Mouse (Mus musculus) lung, postnatal 36 days (tissue): ENCODE data around the gene Msx1.

Experiments
- DNase-seq: peaks from one replicate; pipeline ENCODE4 v3.0.0; 2022; ENCODE audit warnings: mixed read lengths

Gene Msx1

DNA sequence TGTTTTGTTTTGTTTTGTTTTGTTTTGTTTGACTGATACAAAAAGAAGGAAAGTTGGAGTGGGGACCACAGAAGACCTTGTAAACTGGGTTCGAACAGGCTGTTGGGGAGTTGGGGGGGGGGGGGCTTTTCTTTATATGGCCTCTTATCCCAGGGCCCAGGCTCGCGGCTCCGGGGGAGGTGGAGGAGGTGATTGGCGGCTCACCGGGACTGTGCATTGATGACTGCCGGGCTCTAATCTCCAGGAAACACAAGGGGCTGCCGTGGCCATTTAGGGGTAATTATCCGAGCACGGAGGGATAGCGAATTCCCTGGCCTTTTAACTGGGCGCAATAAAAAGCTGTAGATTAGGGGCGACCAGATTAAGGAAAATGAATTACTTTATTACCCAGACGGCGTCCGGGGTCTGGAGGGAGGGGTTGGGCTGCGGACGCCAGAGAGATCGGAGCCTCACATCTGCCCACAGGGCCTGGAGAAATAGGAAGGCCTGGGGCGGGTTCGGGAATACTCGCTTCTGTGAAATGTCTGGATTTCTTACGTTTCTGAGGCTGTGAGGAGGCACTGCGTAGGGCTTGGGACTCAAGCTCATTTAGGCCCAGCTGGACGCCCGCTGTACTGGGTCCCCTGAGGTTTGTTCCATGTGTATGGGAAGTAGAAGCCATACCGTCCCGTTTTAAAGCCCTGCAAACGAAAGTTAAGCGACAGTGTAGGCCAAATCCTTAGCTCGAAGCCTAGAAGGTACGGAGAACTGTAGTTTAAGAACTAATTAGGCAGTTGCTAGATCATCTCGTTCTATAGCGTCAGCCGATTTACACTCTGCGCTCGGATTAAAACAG is 1.4 kb upstream of the Msx1 start:
- no peak for DNase-seq

DNA sequence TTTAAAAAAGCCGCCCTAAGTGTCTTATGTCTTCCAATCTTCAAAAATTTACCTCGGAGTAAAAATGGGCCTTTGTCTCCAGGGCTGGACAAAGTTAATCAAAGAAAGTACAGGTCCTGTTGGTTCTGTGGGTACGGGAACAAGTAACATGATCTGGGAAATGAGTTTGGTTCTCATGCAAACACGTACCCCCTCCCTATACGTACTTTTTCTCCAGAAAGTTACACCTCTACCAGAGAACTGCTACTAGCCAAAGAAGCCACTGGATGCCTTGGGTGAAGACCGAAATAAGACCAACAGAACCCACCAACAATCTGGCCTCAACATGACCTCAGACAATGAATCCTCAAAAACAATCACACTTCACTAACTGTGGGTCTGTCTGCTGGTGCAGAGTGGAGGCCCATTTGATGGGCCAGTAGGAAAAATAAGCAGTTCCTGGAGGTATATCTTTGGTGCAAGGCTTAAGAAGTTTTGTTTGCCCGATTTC is 773 bp upstream of the Msx1 start:
- no peak for DNase-seq

DNA sequence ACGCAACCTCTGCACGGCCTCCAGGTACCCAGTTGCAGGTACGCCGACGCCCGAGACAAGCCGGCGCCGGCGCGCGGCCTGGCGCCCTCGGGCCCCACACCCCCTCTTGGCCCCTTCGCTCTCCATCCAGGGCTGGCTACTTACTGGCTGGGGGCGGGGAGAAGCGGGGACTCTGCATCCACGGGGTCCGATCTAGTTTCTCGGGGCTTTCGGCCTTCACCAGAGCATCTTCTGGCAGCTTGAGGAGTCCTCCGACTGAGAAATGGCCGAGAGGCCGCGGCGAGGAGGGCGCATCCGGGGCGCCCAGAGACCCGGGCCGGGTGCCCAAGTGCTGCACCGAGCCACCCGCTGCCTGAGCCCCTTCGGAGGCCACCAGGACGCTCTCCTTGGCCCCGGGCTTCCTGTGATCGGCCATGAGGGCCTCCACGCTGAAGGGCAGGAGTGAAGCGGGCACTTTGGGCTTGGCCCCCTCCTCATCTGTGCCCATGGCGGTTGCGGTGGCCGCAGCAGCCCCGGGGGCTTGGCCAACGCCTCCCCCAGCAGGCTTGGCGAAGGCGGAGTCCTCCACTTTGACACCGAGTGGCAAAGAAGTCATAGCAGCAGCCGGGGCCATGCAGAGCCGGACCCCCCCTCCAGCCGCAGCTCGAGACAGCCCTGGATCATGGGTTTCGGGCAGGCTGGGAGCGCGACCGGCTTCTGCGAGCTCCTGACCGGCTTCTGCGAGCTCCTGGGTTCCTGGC is 492 bp downstream of the Msx1 start:
- DNase-seq, result no peak

DNA sequence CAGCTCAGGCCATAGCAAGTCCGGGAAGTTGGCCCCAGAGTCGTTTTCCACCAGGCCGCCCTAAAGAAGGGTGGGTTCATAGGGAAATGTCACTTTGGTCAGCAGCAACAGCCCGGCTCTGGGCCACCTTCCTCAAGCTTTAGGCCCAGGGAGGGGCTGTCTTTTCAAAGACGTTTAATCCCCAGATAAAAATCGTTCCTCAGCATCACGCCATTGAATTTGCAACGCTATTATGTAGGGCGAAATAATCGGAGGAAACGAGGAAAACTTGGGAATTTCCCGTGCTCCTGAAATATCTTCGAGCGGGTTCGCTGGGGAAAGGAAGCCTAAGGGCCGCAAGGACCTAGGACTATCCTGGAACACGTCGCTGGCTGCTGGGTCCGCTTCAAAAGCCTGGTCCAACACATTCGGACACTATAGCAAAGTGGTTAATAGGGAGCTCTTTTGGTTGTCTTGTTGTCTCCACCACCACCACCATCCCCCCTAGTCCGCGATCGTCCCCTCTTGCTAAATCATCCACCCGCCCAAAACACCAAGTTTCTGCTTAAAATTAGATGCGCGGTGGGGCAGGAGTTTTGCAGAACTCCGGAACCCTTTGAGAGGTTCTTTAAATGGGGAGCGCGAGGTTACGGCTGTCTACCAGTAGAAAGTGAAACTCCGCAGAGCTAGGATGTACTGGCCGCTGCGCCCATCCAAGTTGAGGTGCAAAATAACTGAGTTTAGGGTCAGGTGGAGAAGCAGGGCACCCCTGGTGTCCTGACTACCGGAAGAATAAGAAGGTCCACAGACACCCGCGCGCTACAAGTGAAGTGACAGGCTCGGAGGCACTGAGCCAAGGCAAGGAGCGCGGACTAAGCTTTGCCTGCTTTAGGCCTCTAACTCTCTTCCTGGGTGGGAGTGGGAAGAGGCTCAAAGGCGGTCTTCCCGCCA is 1.3 kb downstream of the Msx1 start:
- DNase-seq, result no peak

DNA sequence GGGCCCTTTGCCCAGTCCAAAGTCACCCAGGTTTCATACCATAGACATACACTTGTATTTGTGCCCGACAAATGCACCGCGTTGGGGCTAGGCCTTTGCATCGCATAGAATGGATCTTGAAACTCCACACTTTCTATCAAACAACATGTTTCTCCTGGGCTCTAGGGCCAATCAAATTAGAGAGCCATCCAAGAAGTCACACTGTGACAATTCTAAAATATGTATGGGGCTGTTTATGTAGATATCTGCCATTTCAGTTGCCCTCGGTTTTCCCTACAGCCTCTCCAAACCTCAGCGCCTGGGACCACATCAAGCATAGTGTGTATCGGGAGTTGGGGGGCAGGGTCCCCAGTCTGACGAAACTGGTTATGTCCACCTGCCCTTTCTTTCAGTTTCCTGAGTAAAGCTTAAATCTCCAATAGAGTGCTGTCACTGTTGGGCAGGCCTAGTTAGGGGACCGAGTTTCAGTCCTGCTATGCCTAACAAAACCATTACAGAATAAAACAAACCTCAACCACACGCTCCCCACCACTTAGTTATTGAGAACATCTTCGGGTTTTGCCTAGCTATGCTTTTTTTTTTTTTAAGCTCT is 2.2 kb downstream of the Msx1 start:
- no peak for DNase-seq

DNA sequence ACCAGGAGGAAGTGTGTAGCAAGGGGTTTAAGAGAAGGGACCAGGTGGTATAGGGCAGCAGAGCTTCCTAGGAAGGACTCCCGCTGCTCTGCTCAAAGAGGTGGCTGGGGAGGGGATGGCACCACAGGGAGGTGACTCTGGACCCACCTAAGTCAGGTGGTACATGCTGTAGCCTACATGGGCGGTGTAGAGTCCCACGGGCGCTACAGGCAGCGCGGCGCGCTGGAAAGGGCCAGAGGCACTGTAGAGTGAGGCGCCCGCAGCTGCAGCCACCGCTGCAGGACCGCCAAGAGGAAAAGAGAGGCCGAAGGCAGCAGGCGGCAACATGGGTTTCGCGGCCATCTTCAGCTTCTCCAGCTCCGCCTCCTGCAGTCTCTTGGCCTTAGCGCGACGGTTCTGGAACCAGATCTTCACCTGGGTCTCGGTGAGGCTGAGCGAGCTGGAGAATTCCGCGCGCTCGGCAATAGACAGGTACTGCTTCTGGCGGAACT is 3.2 kb downstream of the Msx1 start:
- no peak for DNase-seq

DNA sequence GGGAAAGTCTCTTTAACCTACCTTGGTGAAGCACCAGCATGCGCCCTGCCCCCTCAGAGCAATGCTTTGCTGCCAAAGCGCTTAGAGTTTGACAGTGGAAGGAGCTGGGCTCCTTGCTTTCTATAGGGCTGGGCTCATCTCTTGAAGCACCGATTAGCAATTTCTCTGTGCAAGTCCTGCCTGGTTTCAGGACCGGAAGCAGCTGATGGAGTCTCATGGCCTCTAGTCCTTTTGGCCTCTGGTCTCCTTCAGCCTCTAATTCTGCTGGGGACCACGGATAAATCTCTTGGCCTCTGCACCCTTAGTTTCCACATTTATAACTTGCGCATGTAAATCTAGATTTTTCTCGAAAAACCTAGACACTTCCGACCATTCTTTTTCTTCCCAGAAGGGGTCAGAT is 3.7 kb downstream of the Msx1 start:
- DNase-seq, result no peak

DNA sequence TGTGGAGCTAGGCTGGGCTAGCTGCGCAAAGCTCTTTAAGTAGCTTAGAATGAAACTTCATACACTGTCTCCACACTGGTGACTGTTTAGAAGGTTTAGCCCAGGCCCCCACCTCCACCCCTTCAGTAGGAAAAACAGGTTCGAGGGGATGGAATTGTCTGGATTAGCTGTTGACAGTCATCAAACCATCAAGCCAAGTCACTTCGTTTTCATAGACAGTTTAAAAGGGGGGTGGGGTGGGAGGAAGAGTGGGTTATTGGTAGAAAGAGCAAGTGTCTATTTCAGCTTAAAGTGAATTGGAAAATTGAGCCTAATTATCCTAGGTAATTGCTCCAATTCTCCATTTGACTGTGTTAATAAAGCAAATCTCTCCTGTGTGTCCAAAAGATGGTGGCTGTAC is 4.4 kb downstream of the Msx1 start:
- no peak for DNase-seq

DNA sequence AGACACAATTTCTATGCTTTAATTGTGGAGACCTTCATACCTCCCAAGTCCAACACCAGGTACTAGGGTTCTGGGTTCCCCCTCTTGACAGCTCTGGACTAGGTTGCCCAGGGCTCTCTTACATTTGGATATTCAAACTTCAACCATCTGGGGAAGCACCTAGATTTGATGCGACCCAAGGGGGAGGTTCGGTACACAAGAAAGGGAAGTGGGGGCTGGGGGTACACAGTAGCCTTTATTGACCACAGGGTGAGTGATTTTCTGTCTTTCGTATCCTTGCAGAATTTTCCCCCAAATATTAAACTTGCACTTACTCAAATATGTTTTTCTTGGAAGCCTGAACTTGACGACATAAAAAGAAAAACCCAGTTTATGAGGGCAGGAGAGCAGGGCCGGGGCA is 4.8 kb downstream of the Msx1 start:
- no peak for DNase-seq

DNA sequence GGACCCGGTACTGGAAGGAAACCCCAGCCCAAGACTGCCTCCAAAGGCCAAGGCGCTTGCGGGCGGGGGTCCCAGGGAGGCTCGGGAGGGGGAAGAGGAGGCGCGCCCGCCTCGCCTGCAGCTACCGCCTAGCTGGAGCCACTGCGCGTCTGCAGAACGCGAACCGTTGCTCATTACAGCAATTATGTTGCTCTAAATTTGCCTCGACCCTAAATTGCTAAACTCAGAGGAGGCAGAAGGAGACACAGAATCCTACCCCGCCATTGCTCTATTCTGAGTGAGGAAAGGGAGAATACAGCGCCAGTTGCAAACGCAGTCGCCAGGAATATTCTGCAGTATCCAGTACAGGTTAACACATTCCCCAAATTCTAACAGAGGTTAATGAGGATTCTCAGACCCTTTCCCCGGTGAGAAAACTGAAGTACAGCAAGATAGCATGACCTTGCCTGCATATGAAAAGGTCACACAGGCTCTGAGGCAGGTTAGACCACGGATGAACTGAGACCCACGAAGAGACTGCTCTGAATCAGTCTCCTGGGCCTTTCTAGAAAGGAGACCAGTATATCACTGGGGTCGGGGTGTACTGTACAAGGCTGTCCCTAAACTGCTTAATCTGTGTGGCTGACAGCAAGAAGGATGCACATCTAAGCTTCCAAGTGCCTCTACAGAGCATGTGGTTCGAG is 5.7 kb downstream of the Msx1 start:
- no peak for DNase-seq

DNA sequence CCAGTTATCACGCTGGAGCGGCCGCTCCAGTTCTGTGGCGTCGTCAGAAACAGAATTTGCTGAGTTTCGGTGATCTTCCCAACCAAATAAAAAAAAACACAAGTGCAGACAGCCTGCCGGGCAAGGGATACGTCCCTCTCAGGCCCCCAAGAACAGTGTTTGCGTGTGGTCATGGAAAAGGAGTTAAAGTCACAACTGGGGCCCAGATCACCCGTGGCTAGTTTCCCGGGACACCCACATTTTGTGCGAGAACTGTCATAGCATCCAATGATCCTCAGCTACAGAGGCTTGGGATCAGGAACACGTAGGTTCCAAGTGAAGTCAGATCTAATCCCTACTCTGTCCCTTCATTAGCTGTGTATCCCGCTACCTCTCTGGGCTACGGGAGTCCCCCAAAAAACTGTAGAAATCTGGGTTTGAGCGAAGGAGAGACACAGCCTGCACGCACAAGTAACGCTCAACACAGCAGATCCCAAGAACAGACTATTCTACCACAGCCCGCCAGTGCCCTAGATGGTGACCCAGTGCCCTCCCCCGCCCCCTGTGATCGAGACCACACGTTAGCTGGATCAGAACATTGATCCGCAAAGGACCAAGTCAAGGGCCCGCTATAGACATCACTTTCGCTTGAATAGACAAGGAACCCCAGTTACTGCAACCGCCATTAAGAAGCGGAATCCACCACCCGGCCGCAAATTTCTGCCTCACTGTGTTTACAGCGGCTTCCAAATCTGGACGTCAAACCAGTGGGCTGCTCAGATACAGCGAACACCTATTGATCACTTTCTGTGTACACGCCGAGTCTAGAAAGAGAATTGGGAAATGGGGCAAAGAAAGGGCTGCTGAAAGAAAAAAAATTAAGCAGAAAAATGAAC is 6.5 kb downstream of the Msx1 start:
- DNase-seq, result no peak

DNA sequence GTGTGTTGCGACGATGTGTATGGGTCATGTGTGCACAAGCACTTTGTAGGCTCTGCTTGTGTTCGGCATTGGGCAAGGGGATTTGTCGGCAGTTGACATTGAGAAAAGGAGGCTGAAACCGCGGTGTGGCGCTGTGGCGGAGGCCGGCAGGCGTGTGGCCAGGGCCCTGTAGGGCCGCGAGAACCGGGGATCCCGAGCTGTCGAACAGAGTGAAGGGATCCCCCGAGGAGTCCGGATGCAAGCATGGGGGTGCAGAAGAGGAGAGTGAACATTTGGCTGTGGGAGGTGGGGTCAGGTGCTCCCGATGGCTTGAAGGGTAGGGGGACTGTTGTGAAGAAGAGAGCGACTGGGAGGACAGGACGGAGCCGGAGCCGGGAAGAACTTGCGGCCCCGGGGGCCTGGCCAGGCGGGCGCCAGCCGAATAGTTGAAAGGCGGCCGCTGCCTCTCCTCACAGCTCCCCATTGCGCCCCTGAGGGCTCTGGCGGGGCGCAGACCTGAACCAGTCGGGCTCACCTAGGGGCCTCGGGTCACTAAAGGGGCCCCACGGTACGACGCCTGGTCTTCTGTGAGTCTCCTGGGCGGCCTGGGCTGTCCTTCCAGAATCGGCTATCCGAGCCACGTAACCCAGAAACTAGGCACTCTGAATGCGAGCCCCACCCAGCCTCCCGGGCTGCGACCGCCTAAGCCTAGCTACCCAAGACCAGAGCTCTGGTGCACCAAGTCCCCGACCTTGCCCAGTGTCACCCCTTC is 7.3 kb downstream of the Msx1 start:
- DNase-seq, result no peak

DNA sequence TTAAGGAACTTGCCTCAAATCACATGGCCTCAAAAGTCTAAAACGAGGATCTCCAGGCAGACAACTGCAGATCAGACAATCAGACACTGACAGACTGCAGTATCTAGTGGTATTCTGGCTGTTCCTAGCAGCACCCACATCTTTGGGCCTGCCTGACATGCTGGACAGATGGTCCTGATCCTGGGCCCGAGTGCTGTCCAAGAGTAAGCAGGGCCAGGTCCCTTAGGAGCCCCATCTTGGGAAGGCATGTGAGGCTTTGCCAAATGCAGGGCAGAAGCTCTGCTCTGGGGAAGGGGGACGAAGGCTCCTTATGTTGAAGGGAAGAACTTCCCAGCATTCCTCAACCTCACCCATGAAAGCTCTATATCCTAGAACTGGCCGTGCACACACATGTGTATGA is 8.5 kb downstream of the Msx1 start:
- no peak for DNase-seq

DNA sequence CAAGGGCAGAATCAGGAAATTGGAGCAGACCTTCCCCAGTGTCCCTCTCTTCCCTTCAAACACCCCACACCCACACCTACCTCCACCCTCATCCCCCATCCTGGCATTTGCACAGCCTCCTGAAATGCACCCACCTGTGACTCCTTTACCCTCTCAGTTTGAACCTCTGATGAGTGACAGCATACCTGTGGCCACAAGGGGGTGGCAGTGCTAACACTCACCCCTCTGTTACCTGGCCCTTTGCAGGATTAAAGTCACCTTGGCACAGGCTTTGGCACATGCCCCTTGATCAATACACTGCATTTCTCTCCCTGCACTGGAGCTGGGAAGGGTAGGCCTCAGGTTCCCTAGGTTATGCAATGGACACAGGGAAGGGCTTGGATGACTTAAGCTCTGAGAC is 10.2 kb downstream of the Msx1 start:
- DNase-seq, result no peak

DNA sequence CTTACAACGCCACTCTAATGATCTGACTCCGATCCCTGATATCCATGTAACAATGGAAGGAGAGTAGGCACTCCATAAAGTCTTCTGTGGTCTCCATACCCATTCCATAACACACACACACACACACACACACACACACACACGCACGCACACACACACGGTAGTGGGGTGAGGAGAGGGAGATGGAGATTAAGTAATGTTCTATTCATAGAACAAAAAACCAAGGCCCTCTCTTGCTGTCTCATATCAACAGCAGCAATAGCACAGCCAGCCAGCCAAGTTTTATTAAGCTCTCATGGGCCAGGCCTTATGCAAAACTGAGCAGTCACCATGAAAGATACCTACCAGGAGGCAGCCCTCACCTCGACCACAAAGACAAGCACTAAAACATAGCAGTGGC is 19.1 kb downstream of the Msx1 start:
- DNase-seq, result no peak

DNA sequence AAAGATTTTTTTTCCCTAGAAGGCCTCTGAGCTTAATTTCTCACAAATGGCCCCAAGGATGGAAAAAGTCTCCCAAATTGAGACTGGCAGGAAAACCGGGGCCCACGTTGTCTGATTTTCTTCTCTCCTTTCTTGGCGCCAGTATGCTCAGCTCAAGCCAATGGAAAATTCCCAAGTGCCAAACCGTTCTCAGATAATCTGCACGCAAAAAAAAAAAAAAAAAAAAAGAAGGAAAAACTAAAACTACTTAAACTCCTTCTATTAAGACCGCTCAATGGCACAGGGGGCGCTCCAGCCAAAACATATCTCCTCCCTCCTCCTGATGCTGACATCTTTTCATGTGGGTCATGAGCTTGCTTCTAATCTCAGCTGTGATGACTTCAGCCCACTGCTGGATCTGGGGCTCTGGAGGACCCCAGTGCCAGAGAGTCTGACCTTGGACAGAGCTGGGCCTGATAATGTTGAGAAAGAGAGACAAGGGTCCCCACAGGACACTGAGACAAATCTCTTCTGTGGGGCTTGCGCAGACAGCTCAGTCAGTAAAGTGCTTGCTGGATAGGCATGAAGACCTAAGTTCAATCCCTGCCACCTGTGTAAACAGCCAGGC is 19.8 kb downstream of the Msx1 start:
- no peak for DNase-seq

DNA sequence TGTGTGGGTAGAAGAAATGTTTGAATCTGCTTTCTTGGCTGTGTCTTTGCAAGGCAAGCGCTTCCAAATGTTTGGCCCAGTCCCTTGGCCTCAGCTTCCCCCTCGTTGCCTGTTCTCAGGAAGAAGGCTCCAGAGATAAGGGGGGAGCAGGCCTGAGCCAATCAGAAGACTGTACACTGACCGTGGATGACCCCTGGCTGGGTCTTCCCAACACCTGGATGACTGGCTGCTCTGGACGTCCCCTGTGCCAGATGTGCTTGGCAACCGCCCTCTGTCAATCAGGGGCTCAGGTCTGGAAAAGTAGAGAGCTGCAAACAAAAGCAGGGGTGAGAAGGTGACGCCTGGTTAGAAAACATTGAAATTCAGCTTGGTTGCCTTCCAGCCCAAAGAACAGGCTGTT is 27.1 kb downstream of the Msx1 start:
- no peak for DNase-seq

DNA sequence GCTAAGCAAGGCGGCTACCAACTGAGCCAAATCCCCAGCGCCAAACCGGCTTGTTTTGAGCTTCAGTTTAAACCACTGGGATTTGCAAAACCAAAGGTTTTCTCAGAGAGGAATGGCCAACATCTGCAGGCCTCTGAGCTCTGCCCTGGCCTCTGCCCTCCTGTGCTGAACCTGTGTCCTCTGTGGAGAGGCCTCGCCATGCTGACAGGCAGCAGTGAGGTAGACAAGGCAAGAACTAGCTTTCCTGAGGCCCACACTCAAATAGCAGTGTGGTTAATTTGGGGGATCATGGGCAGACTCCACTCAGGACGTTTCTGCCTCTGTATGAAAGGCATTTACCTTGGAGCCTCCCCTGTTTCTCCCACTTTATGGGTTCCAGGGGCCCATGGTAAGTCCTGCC is 27.6 kb downstream of the Msx1 start:
- DNase-seq, result no peak

DNA sequence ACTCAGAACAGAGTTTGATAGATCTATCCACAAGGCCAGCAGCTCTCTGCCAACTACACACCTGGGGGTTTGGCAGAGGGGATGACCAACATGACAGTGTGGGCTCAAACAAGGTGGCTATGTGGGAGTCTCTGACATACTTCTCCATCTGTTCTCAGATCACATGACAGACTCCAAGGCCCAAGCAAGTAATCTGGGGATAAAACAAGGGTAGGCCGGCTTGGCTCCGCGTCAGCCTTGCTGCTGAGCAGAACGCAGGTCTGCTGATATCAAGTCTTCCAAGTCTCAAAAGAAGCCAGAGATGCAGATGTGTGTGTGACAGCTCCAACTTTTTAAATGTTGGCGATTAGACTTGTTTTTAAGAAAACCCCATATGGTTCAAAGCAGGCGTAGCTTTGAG is 28.7 kb downstream of the Msx1 start:
- no peak for DNase-seq

DNA sequence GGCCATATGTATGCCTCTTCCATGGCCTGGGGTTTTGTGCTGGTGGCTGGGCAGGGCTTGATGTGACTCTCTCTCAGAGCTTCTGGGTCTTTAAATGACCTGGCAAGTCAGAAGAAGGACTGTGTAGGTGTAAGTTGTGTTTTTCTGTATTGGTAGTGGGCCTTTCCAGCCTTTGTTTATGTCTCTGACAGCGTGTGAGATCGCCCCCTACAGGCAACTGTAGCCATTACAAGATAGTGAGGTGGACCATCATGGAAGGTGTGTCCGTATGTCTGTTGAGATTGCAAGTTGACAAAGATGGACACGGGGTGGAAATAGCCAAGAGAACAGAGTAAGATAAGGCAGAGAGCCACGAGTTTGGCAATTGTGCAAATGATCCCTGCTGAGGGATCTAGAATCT is 32.2 kb downstream of the Msx1 start:
- DNase-seq, result no peak
